In the genomic region with DNA sequence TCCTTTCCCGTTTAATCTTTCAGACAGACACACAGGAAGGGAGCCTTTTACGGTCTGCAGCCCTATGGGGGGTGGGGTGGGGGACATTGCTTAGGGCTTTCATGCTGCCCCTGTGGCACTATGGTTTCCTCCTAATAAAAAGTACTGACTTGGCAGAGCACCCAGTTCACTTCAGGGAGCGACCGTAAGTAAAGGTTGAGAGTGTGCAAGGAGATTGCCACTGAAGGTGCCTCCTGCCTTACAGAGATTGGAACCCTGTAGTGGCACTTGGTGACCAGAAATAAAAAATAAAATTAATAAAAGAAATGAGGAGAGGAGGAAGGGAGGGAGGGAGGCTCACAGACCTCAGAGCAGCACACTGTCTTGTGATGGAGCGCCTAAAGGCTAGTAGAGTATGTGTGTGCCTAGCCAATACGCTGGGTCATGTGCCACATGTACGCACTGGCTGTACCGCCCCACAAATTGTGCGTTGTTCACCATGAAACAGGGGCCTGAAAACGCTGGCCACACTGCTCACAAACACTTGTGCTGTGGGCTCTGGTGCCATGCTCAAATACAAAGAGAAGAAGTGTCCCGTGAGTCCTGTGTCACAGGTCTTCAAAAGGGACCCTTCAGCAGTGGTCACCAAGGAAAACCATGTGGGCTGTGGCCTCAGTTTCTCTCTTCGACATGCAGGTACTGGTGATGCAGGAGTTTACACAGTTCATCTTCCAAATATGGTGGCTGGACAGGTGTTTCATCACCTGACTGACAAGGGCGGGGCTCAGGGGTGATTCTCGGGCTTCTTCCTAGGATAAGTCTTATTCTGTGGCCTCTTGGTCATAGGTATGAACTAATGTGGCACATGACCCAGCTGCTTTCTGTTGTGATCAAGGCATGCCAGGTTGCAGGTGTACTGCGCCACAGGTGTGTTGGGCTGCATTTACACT, we compare ENCODE assay signal across 12 mouse cellular contexts.
DNase-seq lines count a peak whose midpoint lies in the region; ATAC-seq and TF ChIP-seq lines count a peak whose summit lies in the region.
"Had no signal": no experiment of that assay in that cellular context is flagged by ENCODE, and none has a peak within 500 bp of the region (broad histone marks: within the 10 kb centered on the region; RNA-seq: fewer than 3 reads in every experiment).

No protein-coding gene starts in this region.

- no peaks in the 10 kb centered on the region for H3K36me3 ChIP-seq in kidney, embryonic 15.5 days
- no peaks in the 10 kb centered on the region for H3K36me3 ChIP-seq in midbrain, embryonic 13.5 days
- H3K36me3 ChIP-seq in stomach, postnatal 0 days (ENCODE audit: control insufficient read depth, insufficient read depth, low read length) = no peaks in the 10 kb centered on the region

- no peak for TF ChIP-seq EP300 in stomach, postnatal 0 days (optimal IDR thresholded peaks at IDR 0.05)

- H3K4me3 ChIP-seq in kidney, embryonic 15.5 days (replicated peaks) = no peak overlapping the region
- H3K4me3 ChIP-seq in midbrain, embryonic 13.5 days (replicated peaks) = no peak overlapping the region
- H3K4me3 ChIP-seq in stomach, postnatal 0 days (ENCODE audit: low read depth, low read length) = no peak overlapping the region
- H3K4me3 ChIP-seq: layer of hippocampus, adult 2 months had no signal

- peaks cover 79% of the 10 kb centered on the region for H3K27me3 ChIP-seq in kidney, embryonic 15.5 days
- H3K27me3 ChIP-seq in midbrain, embryonic 13.5 days = peaks cover 7% of the 10 kb centered on the region; the same call in 1 of the 2 replicates
- H3K27me3 ChIP-seq in stomach, postnatal 0 days (ENCODE audit: control insufficient read depth, insufficient read depth, low read length) = no peaks in the 10 kb centered on the region

- peak; percentile 12; the same call in 1 of the 2 replicates for ATAC-seq in kidney, embryonic 15.5 days (replicated peaks; ENCODE audit: low FRiP score)
- peak; percentile 67 for ATAC-seq in midbrain, embryonic 13.5 days
- ATAC-seq in stomach, postnatal 0 days (ENCODE audit: low FRiP score, low TSS enrichment) = no peak
- ATAC-seq: CD4-positive, CD25-positive, alpha-beta regulatory T cell, adult 4 months; liver, postnatal 0 days had no signal

- no peak overlapping the region for H3K27ac ChIP-seq in kidney, embryonic 15.5 days
- peak overlapping the region; percentile 36; the same call in 1 of the 2 replicates for H3K27ac ChIP-seq in midbrain, embryonic 13.5 days
- no peak overlapping the region for H3K27ac ChIP-seq in stomach, postnatal 0 days (replicated peaks)
- H3K27ac ChIP-seq: layer of hippocampus, adult 2 months had no signal

- no peaks in the 10 kb centered on the region for H3K9me3 ChIP-seq in kidney, embryonic 15.5 days (replicated peaks)
- H3K9me3 ChIP-seq in midbrain, embryonic 13.5 days = no peaks in the 10 kb centered on the region
- no peaks in the 10 kb centered on the region for H3K9me3 ChIP-seq in stomach, postnatal 0 days (ENCODE audit: control insufficient read depth, low read length)

- WGBS in kidney, embryonic 15.5 days = 76% methylated on average over 15 of the region's 15 CpGs
- WGBS in midbrain, embryonic 13.5 days = 80% methylated on average over 15 of the region's 15 CpGs
- 77% methylated on average over 15 of the region's 15 CpGs for WGBS in stomach, postnatal 0 days

- TF ChIP-seq CTCF in stomach, postnatal 0 days (IDR thresholded peaks at IDR 0.05; ENCODE audit: low read depth) = no peak

- DNase-seq in kidney, adult 18-20 months = no peak
- DNase-seq in urinary bladder, postnatal 4 days (ENCODE audit: low spot score in 2 of 2) = peak; percentile 12 to 55
- DNase-seq in urinary bladder, adult 2 months (ENCODE audit: low spot score) = no peak
- no peak for DNase-seq in stomach, postnatal 0 days (ENCODE audit: low spot score)
- no peak for DNase-seq in thymus, postnatal 4 days
- no peak for DNase-seq in lung, postnatal 14 days
- DNase-seq: cerebellum, adult 8-10 months; liver, postnatal 0 days had no signal

- peaks cover 5% of the 10 kb centered on the region for H3K4me1 ChIP-seq in kidney, embryonic 15.5 days
- H3K4me1 ChIP-seq in midbrain, embryonic 13.5 days (replicated peaks) = peaks cover 21% of the 10 kb centered on the region
- peaks cover 2% of the 10 kb centered on the region; the same call in 1 of the 2 replicates for H3K4me1 ChIP-seq in stomach, postnatal 0 days (replicated peaks; ENCODE audit: control insufficient read depth, insufficient read depth)

- H3K9ac ChIP-seq in kidney, embryonic 15.5 days = no peak overlapping the region
- H3K9ac ChIP-seq in midbrain, embryonic 13.5 days (replicated peaks) = no peak overlapping the region
- H3K9ac ChIP-seq in stomach, postnatal 0 days (ENCODE audit: low read length) = no peak overlapping the region
- H3K9ac ChIP-seq: liver, postnatal 0 days had no signal

- H3K4me2 ChIP-seq in kidney, embryonic 15.5 days = peak overlapping the region; percentile 39
- H3K4me2 ChIP-seq in midbrain, embryonic 13.5 days (replicated peaks) = peak overlapping the region; percentile 38
- 0 out of 2 replicates have a peak overlapping the region, but pooled peaks have one; percentile 11 for H3K4me2 ChIP-seq in stomach, postnatal 0 days (replicated peaks; ENCODE audit: low read depth)

Comparison
In these comparisons a context has a peak if more than half of its experiments do, and no peak if none do; other contexts are left out.
1. DNase-seq: peak in urinary bladder, postnatal 4 days (2 of 2); none in kidney, adult 18-20 months (single experiment), urinary bladder, adult 2 months (single experiment), stomach, postnatal 0 days (single experiment), thymus, postnatal 4 days (single experiment) and lung, postnatal 14 days (single experiment).
2. Peak in every context shown above with its lines, with median percentiles within 50 percentile points of each other: H3K4me2 ChIP-seq.